Comparison of ENCODE assay signal across 9 mouse cellular contexts in genomic region chr2:28537995-28538816, GRCm38 (mm10). TPM values are rescaled to one million over a fixed set of nuclear protein-coding genes. Genes with fewer than 3 reads are reported as not detected.
DNase-seq lines count a peak whose midpoint lies in the region; ATAC-seq and TF ChIP-seq lines count a peak whose summit lies in the region.
"Had no signal": no experiment of that assay in that cellular context is flagged by ENCODE, and none has a peak within 500 bp of the region (broad histone marks: within the 10 kb centered on the region; RNA-seq: fewer than 3 reads in every experiment).

No protein-coding gene starts in this region.

- TF ChIP-seq CTCF in layer of hippocampus, adult 2 months (conservative IDR thresholded peaks at IDR 0.05): no peak
- no peak for TF ChIP-seq CTCF in cortical plate, adult 2 months (IDR thresholded peaks at IDR 0.05; ENCODE audit: extremely low read depth, insufficient read depth, low read length)
- TF ChIP-seq CTCF in hindbrain, postnatal 0 days (IDR thresholded peaks at IDR 0.05; ENCODE audit: low read depth): no peak

- H3K27me3 ChIP-seq in hindbrain, postnatal 0 days (ENCODE audit: insufficient read depth, low read length): no peaks in the 10 kb centered on the region
- H3K27me3 ChIP-seq in neural tube, embryonic 15.5 days (replicated peaks): no peaks in the 10 kb centered on the region

- 0 out of 2 replicates have a peak overlapping the region, but pooled peaks have one; percentile 23 for H3K4me2 ChIP-seq in hindbrain, postnatal 0 days (ENCODE audit: low read depth, low read length)
- H3K4me2 ChIP-seq in neural tube, embryonic 15.5 days: no peak overlapping the region

- H3K27ac ChIP-seq in layer of hippocampus, adult 2 months: peak overlapping the region; percentile 97
- 0 out of 2 replicates have a peak overlapping the region, but pooled peaks have one; percentile 44 for H3K27ac ChIP-seq in cortical plate, adult 2 months (ENCODE audit: insufficient read depth, low read length)
- H3K27ac ChIP-seq in hindbrain, postnatal 0 days: peak overlapping the region; percentile 86
- peak overlapping the region; percentile 78 for H3K27ac ChIP-seq in neural tube, embryonic 15.5 days (replicated peaks)

- H3K9me3 ChIP-seq in hindbrain, postnatal 0 days (ENCODE audit: low read length): no peaks in the 10 kb centered on the region
- no peaks in the 10 kb centered on the region for H3K9me3 ChIP-seq in neural tube, embryonic 15.5 days (replicated peaks)

- peaks cover 28% of the 10 kb centered on the region for H3K4me1 ChIP-seq in cortical plate, adult 2 months (ENCODE audit: control insufficient read depth, insufficient read depth, low read length)
- peaks cover 61% of the 10 kb centered on the region for H3K4me1 ChIP-seq in hindbrain, postnatal 0 days (ENCODE audit: insufficient read depth, low read length)
- peaks cover 76% of the 10 kb centered on the region for H3K4me1 ChIP-seq in neural tube, embryonic 15.5 days

- TF ChIP-seq POLR2A in cortical plate, adult 2 months (IDR thresholded peaks at IDR 0.05; ENCODE audit: extremely low read depth, insufficient read depth, low read length): no peak

- DNase-seq in layer of hippocampus, adult 2 months (ENCODE audit: low spot score in 2 of 2): no peak
- DNase-seq in layer of hippocampus, adult 18-20 months (ENCODE audit: low spot score in 2 of 2): no peak
- DNase-seq in hindbrain, postnatal 0 days (ENCODE audit: low spot score): no peak
- no peak for DNase-seq in T-cell, adult 2 months (ENCODE audit: low spot score)
- no peak for DNase-seq in ovary, adult 18-20 months (ENCODE audit: low spot score)

- no peak overlapping the region for H3K4me3 ChIP-seq in layer of hippocampus, adult 2 months
- H3K4me3 ChIP-seq in cortical plate, adult 2 months (ENCODE audit: insufficient read depth, low read length): no peak overlapping the region
- H3K4me3 ChIP-seq in hindbrain, postnatal 0 days (ENCODE audit: low read length): no peak overlapping the region
- no peak overlapping the region for H3K4me3 ChIP-seq in neural tube, embryonic 15.5 days (replicated peaks)

- H3K9ac ChIP-seq in hindbrain, postnatal 0 days (replicated peaks; ENCODE audit: low read length): peak overlapping the region; percentile 33; the same call in 1 of the 2 replicates
- H3K9ac ChIP-seq in neural tube, embryonic 15.5 days (replicated peaks): no peak overlapping the region

- no peak for ATAC-seq in hindbrain, postnatal 0 days
- ATAC-seq in neural tube, embryonic 15.5 days (ENCODE audit: low FRiP score): no peak
- ATAC-seq in erythroblast, adult 5-6 weeks (replicated peaks; ENCODE audit: low FRiP score, poor library complexity, severe bottlenecking): no peak

- 46% methylated on average over 8 of the region's 8 CpGs for WGBS in hindbrain, postnatal 0 days
- 65% methylated on average over 8 of the region's 8 CpGs for WGBS in neural tube, embryonic 15.5 days

- peaks cover 11% of the 10 kb centered on the region for H3K36me3 ChIP-seq in hindbrain, postnatal 0 days (ENCODE audit: insufficient read depth, low read length)
- peaks cover 18% of the 10 kb centered on the region for H3K36me3 ChIP-seq in neural tube, embryonic 15.5 days

RNA-seq across cellular contexts. Expression of gene Cel, which starts 25.0 kb away (rescaled TPM):
- total RNA-seq in layer of hippocampus, adult 2 months (2021): not detected
- not detected for total RNA-seq in layer of hippocampus, adult 18-20 months (2021)
- polyA plus RNA-seq in cortical plate, adult 2 months (2012; rRNA removed): 0.06 and 0.08 TPM in 2 replicates
- not detected in 2 replicates for total RNA-seq in hindbrain, postnatal 0 days (2014; rRNA removed)
- not detected in 2 replicates for polyA plus RNA-seq in hindbrain, postnatal 0 days (2015; fragmentation: Nextera tagmentation; extraction: Ambion mirVana)
- polyA plus RNA-seq in neural tube, embryonic 15.5 days (2015; fragmentation: Nextera tagmentation; extraction: Ambion mirVana): 0.09 and 3.3 TPM in 2 replicates
- not detected in 2 replicates for total RNA-seq in erythroblast, adult 5-6 weeks (2015; ENCODE audit: low replicate concordance)
- not detected in 2 replicates for total RNA-seq in erythroblast, adult 5-6 weeks (2017; ENCODE audit: low replicate concordance)
- total RNA-seq: left cerebral cortex, postnatal 25 days had no signal

RNA-seq across cellular contexts. Expression of gene Ralgds, which starts 25.3 kb away (rescaled TPM):
- total RNA-seq in layer of hippocampus, adult 2 months (2021): 100 to 1,000 TPM; 115 to 139 TPM
- 100 to 1,000 TPM; 127 to 132 TPM for total RNA-seq in layer of hippocampus, adult 18-20 months (2021)
- 107 and 112 TPM in 2 replicates for polyA plus RNA-seq in cortical plate, adult 2 months (2012; rRNA removed)
- total RNA-seq in hindbrain, postnatal 0 days (2014; rRNA removed): 263 and 266 TPM in 2 replicates
- 74.6 and 76.8 TPM in 2 replicates for polyA plus RNA-seq in hindbrain, postnatal 0 days (2015; fragmentation: Nextera tagmentation; extraction: Ambion mirVana)
- 64.7 and 70.4 TPM in 2 replicates for polyA plus RNA-seq in neural tube, embryonic 15.5 days (2015; fragmentation: Nextera tagmentation; extraction: Ambion mirVana)
- 1.5 TPM in 1 of 2 replicates, not detected in the other for total RNA-seq in erythroblast, adult 5-6 weeks (2015; ENCODE audit: low replicate concordance)
- 0.28 and 4.2 TPM in 2 replicates for total RNA-seq in erythroblast, adult 5-6 weeks (2017; ENCODE audit: low replicate concordance)

RNA-seq across cellular contexts. Expression of gene Gm10134, which starts 32.3 kb away (rescaled TPM):
- 1 to 10 TPM in 1 of 2 experiments, not detected in 1; 1.2 TPM for total RNA-seq in layer of hippocampus, adult 2 months (2021)
- 1 to 10 TPM; 1.0 to 1.8 TPM for total RNA-seq in layer of hippocampus, adult 18-20 months (2021)
- polyA plus RNA-seq in cortical plate, adult 2 months (2012; rRNA removed): 0.79 TPM in 1 of 2 replicates, not detected in the other
- not detected in 2 replicates for total RNA-seq in hindbrain, postnatal 0 days (2014; rRNA removed)
- 4.0 and 4.8 TPM in 2 replicates for polyA plus RNA-seq in hindbrain, postnatal 0 days (2015; fragmentation: Nextera tagmentation; extraction: Ambion mirVana)
- 2.1 and 3.5 TPM in 2 replicates for polyA plus RNA-seq in neural tube, embryonic 15.5 days (2015; fragmentation: Nextera tagmentation; extraction: Ambion mirVana)
- total RNA-seq in erythroblast, adult 5-6 weeks (2015; ENCODE audit: low replicate concordance): 5.9 TPM in 1 of 2 replicates, not detected in the other
- total RNA-seq in erythroblast, adult 5-6 weeks (2017; ENCODE audit: low replicate concordance): not detected in 2 replicates

RNA-seq across cellular contexts. Expression of gene Gbgt1, which starts 41.5 kb away (rescaled TPM):
- 1 to 10 TPM; 1.8 to 2.2 TPM for total RNA-seq in layer of hippocampus, adult 2 months (2021)
- total RNA-seq in layer of hippocampus, adult 18-20 months (2021): 1 to 10 TPM; 1.5 to 2.2 TPM
- 1.8 and 2.0 TPM in 2 replicates for polyA plus RNA-seq in cortical plate, adult 2 months (2012; rRNA removed)
- 3.7 and 8.2 TPM in 2 replicates for total RNA-seq in hindbrain, postnatal 0 days (2014; rRNA removed)
- 1.5 and 1.7 TPM in 2 replicates for polyA plus RNA-seq in hindbrain, postnatal 0 days (2015; fragmentation: Nextera tagmentation; extraction: Ambion mirVana)
- polyA plus RNA-seq in neural tube, embryonic 15.5 days (2015; fragmentation: Nextera tagmentation; extraction: Ambion mirVana): 1.2 and 2.1 TPM in 2 replicates
- not detected in 2 replicates for total RNA-seq in erythroblast, adult 5-6 weeks (2015; ENCODE audit: low replicate concordance)
- total RNA-seq in erythroblast, adult 5-6 weeks (2017; ENCODE audit: low replicate concordance): not detected in 2 replicates

RNA-seq across cellular contexts. Expression of gene Gtf3c5, which starts 45.3 kb away (rescaled TPM):
- total RNA-seq in layer of hippocampus, adult 2 months (2021): 10 to 100 TPM; 18.2 to 20.7 TPM
- 10 to 100 TPM; 19.6 to 20.5 TPM for total RNA-seq in layer of hippocampus, adult 18-20 months (2021)
- 20.7 and 23.3 TPM in 2 replicates for polyA plus RNA-seq in cortical plate, adult 2 months (2012; rRNA removed)
- 23.1 and 28.4 TPM in 2 replicates for total RNA-seq in hindbrain, postnatal 0 days (2014; rRNA removed)
- 27.4 and 29.5 TPM in 2 replicates for polyA plus RNA-seq in hindbrain, postnatal 0 days (2015; fragmentation: Nextera tagmentation; extraction: Ambion mirVana)
- polyA plus RNA-seq in neural tube, embryonic 15.5 days (2015; fragmentation: Nextera tagmentation; extraction: Ambion mirVana): 37.2 and 40.1 TPM in 2 replicates
- total RNA-seq in erythroblast, adult 5-6 weeks (2015; ENCODE audit: low replicate concordance): 4.0 and 6.3 TPM in 2 replicates
- total RNA-seq in erythroblast, adult 5-6 weeks (2017; ENCODE audit: low replicate concordance): 2.8 and 2.9 TPM in 2 replicates

Comparison
In these comparisons a context has a peak if more than half of its experiments do, and no peak if none do; other contexts are left out.
1. H3K27ac ChIP-seq: peak in every context shown above with its lines; median percentile 97 in layer of hippocampus, adult 2 months; 86 in hindbrain, postnatal 0 days; 78 in neural tube, embryonic 15.5 days; 44 in cortical plate, adult 2 months.
2. RNA of gene Ralgds, which starts 25.3 kb away (total RNA-seq): 263 to 266 TPM in hindbrain, postnatal 0 days, 115 to 139 TPM in layer of hippocampus, adult 2 months and 127 to 132 TPM in layer of hippocampus, adult 18-20 months; 0.28 to 4.2 TPM in erythroblast, adult 5-6 weeks; every median in the first group is over 10 times any median in the second.